Mouse (Mus musculus) hindbrain, embryonic 14.5 days (tissue): ENCODE measurements at regions not wholly inside any gene's neighbourhood (a gene's known extent, or its start where the extent isn't known, plus 50 kb on each side); places are given as distances from the start of the nearest gene placed in this dataset.

ENCODE experiments used
- ATAC-seq: fragments of 200-750 bp; cut with Nextera tagmentation; 2 replicates; pipeline ENCODE4 v1.8.0; 2017; ENCODE audit warnings: moderate number of reproducible peaks, mild to moderate bottlenecking, moderate TSS enrichment, moderate library complexity; ENCODE audit not compliant: low FRiP score
- DNase-seq: peaks from one replicate; pipeline ENCODE4 v3.0.0-alpha.2; 2015; ENCODE audit warnings: low spot score
- H3K27ac ChIP-seq: fragments of 300-500 bp; sonication (generic); 2 replicates; pipeline ENCODE4 v1.5.1; 2014; ENCODE audit warnings: mild to moderate bottlenecking, moderate library complexity
- H3K27me3 ChIP-seq: fragments of 300-500 bp; sonication (generic); 2 replicates; pipeline ENCODE4 v1.6.1; 2014; ENCODE audit warnings: mild to moderate bottlenecking, low read length, mixed read lengths; ENCODE audit not compliant: control insufficient read depth, insufficient read depth
- H3K36me3 ChIP-seq: fragments of 300-500 bp; sonication (generic); replicated peaks from 2 replicates; pipeline ENCODE4 v1.6.1; 2014; ENCODE audit not compliant: control insufficient read depth, insufficient read depth
- H3K4me1 ChIP-seq: fragments of 300-500 bp; sonication (generic); replicated peaks from 2 replicates; pipeline ENCODE4 v1.6.1; 2014; ENCODE audit warnings: antibody characterized with exemption, low read length, mixed read lengths; ENCODE audit not compliant: control insufficient read depth, insufficient read depth
- H3K4me2 ChIP-seq: fragments of 300-500 bp; sonication (generic); replicated peaks from 2 replicates; pipeline ENCODE4 v1.6.1; 2014; ENCODE audit warnings: mild to moderate bottlenecking, moderate library complexity
- H3K4me3 ChIP-seq: fragments of 300-500 bp; sonication (generic); replicated peaks from 2 replicates; pipeline ENCODE4 v1.5.1; 2014; ENCODE audit warnings: mild to moderate bottlenecking, low read length
- H3K9ac ChIP-seq: fragments of 300-500 bp; sonication (generic); 2 replicates; pipeline ENCODE4 v1.6.1; 2014
- H3K9me3 ChIP-seq: fragments of 300-500 bp; sonication (generic); 2 replicates; pipeline ENCODE4 v1.6.1; 2016; ENCODE audit warnings: low read length; ENCODE audit not compliant: control insufficient read depth
- WGBS: fragments of 180-500 bp; shearing (Covaris S2); extraction: QIAGEN DNeasy Blood & Tissue Kit; methylation state at CpG from one replicate; pipeline ENCODE4 v1.1.7; 2014; 5-methylcytosine and 5-hydroxymethylcytosine counted together

DNA sequence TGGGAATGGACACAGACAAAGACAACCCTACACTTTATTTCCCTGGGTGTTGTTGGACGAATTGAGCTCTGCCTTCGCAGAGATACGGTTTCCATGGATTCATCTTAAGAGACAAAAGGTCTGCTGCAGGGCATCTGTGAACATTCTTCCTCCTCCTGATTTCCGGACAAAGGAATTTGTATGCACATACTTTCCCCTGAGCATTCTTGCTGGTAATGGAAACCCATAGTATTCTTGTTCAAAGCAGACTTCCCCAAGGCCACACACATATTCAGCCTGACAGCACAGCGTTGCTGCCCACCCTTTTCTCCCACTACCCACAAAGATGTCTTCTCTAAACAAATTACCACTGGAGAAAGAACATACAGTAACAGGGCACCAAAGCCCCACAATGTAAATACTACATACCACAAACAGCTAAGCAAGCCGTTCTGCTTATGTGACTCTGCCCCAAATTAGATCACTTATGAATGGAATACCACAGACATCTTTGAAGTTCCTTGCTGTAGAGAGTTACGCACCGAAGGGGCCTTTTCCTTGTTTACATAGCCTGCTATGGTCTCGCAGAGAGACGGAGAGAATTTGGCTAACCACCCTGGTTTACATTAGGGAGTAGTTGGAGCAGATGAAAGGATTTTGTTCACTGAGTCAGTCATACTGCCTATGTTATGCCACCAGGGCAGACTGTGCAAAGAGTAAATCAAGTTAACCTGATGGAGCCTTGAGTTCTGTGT is 96.0 kb upstream of the Tas2r134 start:
- Histone ChIP-seq H3K27ac (no peak overlapping the region), H3K4me2 (no peak overlapping the region), H3K9ac (no peak overlapping the region), H3K4me3 (no peak overlapping the region), H3K36me3 (no peaks in the 10 kb centered on the region), H3K27me3 (no peaks in the 10 kb centered on the region), H3K4me1 (no peaks in the 10 kb centered on the region), H3K9me3 (no peaks in the 10 kb centered on the region)
- DNase-seq (no peak), ATAC-seq (no peak)
- WGBS: 26% methylated on average over 10 of the region's 10 CpGs

DNA sequence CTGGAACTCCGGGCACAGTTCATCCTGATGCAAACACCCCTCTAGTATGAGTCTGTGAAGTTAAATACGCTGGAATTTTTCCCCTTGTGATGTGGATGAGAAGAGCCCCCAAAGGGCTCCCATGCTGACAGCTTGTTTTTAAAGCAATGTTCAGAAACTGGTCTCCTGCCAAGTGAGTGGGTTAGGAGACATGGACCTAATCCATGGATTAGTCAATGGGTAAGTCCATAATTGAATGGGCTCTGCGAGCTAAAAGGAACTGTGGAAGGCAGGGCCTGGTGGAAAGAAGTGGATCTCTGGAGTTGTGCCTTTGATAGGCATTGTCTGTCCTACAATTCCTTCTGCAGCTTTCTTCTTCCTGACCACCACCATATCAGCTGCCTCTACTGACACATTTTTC is 104.5 kb upstream of the Tas2r134 start:
- Histone ChIP-seq H3K27ac (no peak overlapping the region), H3K4me1 (no peaks in the 10 kb centered on the region), H3K4me3 (no peak overlapping the region), H3K9ac (no peak overlapping the region), H3K36me3 (no peaks in the 10 kb centered on the region), H3K9me3 (no peaks in the 10 kb centered on the region), H3K27me3 (no peaks in the 10 kb centered on the region), H3K4me2 (no peak overlapping the region)
- DNase-seq (no peak), ATAC-seq (no peak)
- 87% methylated on average over 3 of the region's 3 CpGs for WGBS

DNA sequence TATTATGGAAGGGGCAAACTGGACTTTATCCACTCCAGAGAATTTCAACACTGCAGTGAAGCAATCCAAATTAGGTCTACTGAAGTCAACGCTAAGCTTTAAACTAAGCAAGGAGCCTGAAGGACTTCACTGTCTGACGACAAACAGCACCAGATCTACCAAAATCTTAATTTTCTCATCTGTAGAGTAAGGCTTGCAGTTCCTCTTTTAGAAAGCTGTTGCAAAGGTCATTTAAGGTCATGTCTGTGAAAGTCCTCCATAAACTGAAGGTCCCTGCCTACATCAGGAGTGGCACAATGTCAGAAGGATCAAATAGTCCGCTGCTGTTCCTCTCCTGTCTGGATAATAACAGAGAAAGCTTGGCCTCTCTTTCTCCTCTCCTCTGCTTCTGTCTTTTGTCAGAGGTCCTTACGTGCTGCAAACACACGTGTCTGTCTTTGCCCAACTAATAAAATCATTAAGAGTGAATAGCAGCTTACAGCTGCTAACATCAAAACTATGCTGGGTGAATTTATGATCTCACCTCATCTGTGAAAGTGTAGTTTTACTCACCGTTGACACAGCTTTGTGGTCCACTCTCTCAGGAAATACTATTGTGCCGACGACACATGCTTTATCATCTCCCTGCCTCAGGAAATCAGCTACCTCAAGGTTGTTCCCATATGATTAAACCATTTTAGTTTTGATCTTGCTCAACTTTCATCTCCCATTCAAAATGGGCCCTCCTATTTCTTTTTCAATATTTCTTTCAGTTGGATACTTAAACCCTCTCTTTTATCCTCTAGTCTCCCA is 117.9 kb upstream of the Tas2r134 start:
- Histone ChIP-seq H3K9ac (no peak overlapping the region), H3K36me3 (no peaks in the 10 kb centered on the region), H3K4me1 (no peaks in the 10 kb centered on the region), H3K4me2 (no peak overlapping the region), H3K27ac (no peak overlapping the region), H3K27me3 (no peaks in the 10 kb centered on the region), H3K9me3 (no peaks in the 10 kb centered on the region), H3K4me3 (no peak overlapping the region)
- DNase-seq: peak; percentile 20
- 85% methylated on average over 8 of the region's 8 CpGs for WGBS
- no peak for ATAC-seq

DNA sequence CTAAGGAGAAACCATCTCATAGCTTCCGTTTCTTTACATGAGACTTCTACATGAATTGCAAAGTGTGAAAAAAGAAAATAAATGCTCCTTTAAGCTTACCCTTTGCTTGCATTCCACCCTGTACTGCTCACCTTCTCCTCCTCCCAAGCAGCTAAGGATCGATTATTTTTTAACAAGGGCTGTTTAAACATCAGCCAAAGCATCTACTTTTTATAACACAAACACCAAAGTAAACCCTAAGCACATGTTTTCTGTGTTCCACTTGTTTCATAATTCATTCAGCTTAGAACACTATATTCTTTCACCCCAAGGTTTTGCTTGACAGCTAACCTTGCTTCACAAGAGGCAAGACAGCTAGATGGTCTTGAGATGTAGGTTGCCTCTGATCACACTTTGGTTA is 129.4 kb upstream of the Tas2r134 start:
- no peak overlapping the region for H3K27ac ChIP-seq

DNA sequence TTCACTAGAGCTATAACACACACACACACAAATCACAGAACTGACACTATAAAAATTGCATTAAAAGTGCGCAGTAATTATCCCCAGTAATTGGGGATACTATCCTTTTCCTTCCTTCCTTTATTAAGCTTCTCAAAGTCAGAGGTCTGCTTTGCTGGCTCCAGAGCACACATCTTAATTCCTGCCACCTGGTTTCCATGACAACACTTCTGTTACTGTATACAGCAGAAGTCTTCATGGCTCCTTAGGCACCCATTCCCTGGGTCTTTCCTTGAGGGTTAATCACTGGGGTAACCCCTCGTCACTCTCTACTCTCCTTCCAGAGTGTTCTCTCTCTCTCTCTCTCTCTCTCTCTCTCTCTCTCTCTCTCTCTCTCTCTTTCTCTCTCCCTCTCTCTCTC is 153.6 kb upstream of the Tas2r134 start:
- DNase-seq: peak; percentile 57
- WGBS: 52% methylated on average over 2 of the region's 2 CpGs
- no peak overlapping the region for H3K27ac ChIP-seq

More for the DNA sequence above, 129.4 kb upstream of the Tas2r134 start:
- WGBS: 94% methylated on average over 2 of the region's 2 CpGs
- Histone ChIP-seq H3K9ac (no peak overlapping the region), H3K27me3 (no peaks in the 10 kb centered on the region), H3K9me3 (no peaks in the 10 kb centered on the region), H3K4me1 (no peaks in the 10 kb centered on the region), H3K4me3 (no peak overlapping the region), H3K4me2 (no peak overlapping the region), H3K36me3 (no peaks in the 10 kb centered on the region)
- no peak for ATAC-seq
- no peak for DNase-seq

DNA sequence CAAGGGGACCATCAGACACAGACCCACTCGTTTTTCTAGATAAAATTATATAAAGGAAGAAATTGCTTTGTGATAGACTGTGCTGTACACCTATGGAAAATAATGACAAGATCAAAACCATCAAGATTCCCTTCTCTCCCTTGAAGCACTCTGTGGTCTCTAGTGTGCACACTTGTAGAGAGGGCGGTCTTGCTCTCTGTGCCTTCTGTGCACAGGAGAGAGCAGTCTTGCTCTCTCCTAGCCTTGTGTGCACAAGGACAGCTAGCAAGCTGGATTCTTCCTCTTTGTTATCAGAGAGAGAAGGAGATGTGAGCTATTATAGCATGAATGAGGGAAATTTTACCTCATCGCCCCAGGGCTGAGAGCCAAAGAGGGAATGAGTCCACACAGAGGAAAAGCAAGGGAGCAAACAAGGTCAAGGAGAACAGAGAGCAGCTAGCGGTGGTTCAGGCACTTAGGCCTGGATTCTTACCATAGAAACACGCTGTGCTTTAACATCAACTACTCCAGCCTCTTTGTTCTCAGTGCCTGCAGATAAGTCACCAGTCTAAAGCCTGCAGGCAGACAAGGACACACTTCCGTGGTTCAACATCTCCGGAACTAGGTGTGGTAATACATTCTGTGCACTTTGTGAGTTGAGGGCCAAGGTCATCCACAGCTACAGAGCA is 160.2 kb upstream of the Tas2r134 start:
- no peak overlapping the region for H3K9ac ChIP-seq
- H3K27me3 ChIP-seq: no peaks in the 10 kb centered on the region
- H3K36me3 ChIP-seq: no peaks in the 10 kb centered on the region
- WGBS: 68% methylated on average over 7 of the region's 7 CpGs
- H3K27ac ChIP-seq: peak overlapping the region; percentile 27
- no peak overlapping the region for H3K4me3 ChIP-seq
- H3K4me1 ChIP-seq: peaks cover 3% of the 10 kb centered on the region; the same call in 1 of the 2 replicates
- no peak; the same call in 1 of the 2 replicates for ATAC-seq
- no peak for DNase-seq
- H3K9me3 ChIP-seq: no peaks in the 10 kb centered on the region
- no peak overlapping the region for H3K4me2 ChIP-seq

More for the DNA sequence above, 153.6 kb upstream of the Tas2r134 start:
- H3K4me1 ChIP-seq: 0 out of 2 replicates have a peak, but pooled peaks cover 3% of the 10 kb centered on the region
- no peak overlapping the region for H3K9ac ChIP-seq
- no peak overlapping the region for H3K4me3 ChIP-seq
- no peaks in the 10 kb centered on the region for H3K36me3 ChIP-seq
- no peak for ATAC-seq
- no peaks in the 10 kb centered on the region for H3K27me3 ChIP-seq
- H3K9me3 ChIP-seq: no peaks in the 10 kb centered on the region
- no peak overlapping the region for H3K4me2 ChIP-seq

DNA sequence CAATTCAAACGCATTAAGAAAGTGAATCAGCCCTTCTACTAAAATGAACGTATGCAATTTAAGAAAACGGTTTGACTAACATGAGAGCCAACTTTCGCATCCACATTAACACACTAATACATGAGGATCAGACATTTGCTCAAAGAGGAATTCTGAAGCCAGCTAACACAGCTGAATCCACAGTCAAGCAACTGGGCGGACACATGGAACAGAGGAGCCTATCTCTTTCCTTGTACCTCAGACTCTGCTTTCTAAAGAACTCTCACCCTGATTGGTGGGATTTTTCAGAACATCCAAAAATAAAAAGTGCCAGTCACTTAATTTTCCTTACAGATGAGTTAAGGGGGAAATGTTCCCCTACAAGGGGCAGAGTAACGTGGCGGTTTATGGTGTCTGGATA is 161.3 kb upstream of the Tas2r134 start:
- Histone ChIP-seq H3K36me3 (no peaks in the 10 kb centered on the region), H3K9ac (no peak overlapping the region), H3K4me3 (no peak overlapping the region), H3K9me3 (no peaks in the 10 kb centered on the region), H3K4me2 (no peak overlapping the region), H3K27me3 (no peaks in the 10 kb centered on the region), H3K27ac (no peak overlapping the region), H3K4me1 (peaks cover 3% of the 10 kb centered on the region; the same call in 1 of the 2 replicates)
- ATAC-seq: no peak
- DNase-seq: no peak
- WGBS: 94% methylated on average over 7 of the region's 7 CpGs

DNA sequence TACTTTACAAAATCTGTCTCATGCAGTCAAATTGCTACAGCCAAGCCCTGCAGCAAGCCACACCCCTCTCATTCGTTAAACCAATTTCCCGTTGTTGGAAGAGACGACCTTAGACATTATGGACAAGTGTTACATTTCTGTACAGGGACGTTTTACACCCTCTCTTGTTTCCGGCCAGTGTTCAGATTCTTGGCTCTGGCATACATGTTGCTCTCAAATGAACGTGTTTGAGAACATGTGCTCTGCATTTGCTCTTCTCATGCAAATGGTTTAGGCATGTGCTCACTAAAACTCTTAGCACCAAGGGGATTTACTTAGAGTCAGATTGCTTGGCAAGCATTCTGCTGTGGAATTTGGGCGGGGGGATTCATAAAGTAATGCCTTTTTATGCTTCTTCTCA is 161.7 kb upstream of the Tas2r134 start:
- no peaks in the 10 kb centered on the region for H3K36me3 ChIP-seq
- WGBS: 82% methylated on average over 7 of the region's 7 CpGs
- H3K9me3 ChIP-seq: no peaks in the 10 kb centered on the region
- no peak overlapping the region for H3K9ac ChIP-seq
- DNase-seq (no peak), ATAC-seq (no peak)
- no peaks in the 10 kb centered on the region for H3K27me3 ChIP-seq
- H3K4me3 ChIP-seq: no peak overlapping the region
- no peak overlapping the region for H3K27ac ChIP-seq
- no peak overlapping the region for H3K4me2 ChIP-seq
- peaks cover 3% of the 10 kb centered on the region; the same call in 1 of the 2 replicates for H3K4me1 ChIP-seq

DNA sequence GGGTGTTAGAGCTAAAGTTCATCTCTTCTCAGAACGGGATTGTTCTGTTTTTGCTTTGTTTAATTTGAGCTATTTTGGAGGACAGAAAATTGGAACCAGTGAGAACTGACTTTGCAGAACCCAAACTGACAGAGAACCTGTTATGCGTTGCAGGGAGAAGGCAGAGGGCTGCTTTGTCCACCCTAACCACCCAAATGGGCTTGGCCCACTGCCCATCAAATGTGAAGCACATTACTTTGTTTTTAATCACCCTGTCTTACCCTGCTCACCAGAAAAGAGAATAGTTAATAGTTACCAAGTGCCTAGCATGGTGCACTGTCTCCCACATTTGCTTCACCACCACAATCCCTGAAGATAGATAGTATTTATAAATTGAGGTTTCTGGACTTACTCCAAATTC is 163.0 kb upstream of the Tas2r134 start:
- no peaks in the 10 kb centered on the region for H3K36me3 ChIP-seq
- H3K9me3 ChIP-seq: no peaks in the 10 kb centered on the region
- no peak overlapping the region for H3K27ac ChIP-seq
- no peak for ATAC-seq
- peaks cover 3% of the 10 kb centered on the region; the same call in 1 of the 2 replicates for H3K4me1 ChIP-seq
- WGBS: 81% methylated on average over 2 of the region's 2 CpGs
- no peak overlapping the region for H3K4me3 ChIP-seq
- no peak overlapping the region for H3K9ac ChIP-seq
- no peak overlapping the region for H3K4me2 ChIP-seq
- H3K27me3 ChIP-seq: no peaks in the 10 kb centered on the region
- no peak for DNase-seq
